Comparison of ENCODE assay signal across 12 mouse cellular contexts in genomic region chr9:115107430-115107829, GRCm38 (mm10).
DNase-seq lines count a peak whose midpoint lies in the region; ATAC-seq and TF ChIP-seq lines count a peak whose summit lies in the region.
"Had no signal": no experiment of that assay in that cellular context is flagged by ENCODE, and none has a peak within 500 bp of the region (broad histone marks: within the 10 kb centered on the region; RNA-seq: fewer than 3 reads in every experiment).

No protein-coding gene starts in this region.

- peak; percentile 13 for DNase-seq in left cerebral cortex, postnatal 4 days
- DNase-seq in left cerebral cortex, adult 11 months (ENCODE audit: low spot score) = no peak
- peak; percentile 25 for DNase-seq in adrenal gland, postnatal 25 days
- DNase-seq in hindbrain, postnatal 0 days (ENCODE audit: low spot score) = peak; percentile 69
- DNase-seq in layer of hippocampus, postnatal 36 days = no peak
- no peak for DNase-seq in thymus, postnatal 25 days
- DNase-seq: liver, embryonic 13.5 days; thymus, postnatal 14 days had no signal

- ATAC-seq in hindbrain, postnatal 0 days = peak; percentile 87
- peak; percentile 73; the same call in 1 of the 2 replicates for ATAC-seq in midbrain, embryonic 16.5 days
- no peak for ATAC-seq in inflammation-experienced regulatory T-cells, adult 6 months

- H3K9ac ChIP-seq in hindbrain, postnatal 0 days (replicated peaks; ENCODE audit: low read length) = no peak overlapping the region
- peak overlapping the region; percentile 16; the same call in 1 of the 2 replicates for H3K9ac ChIP-seq in midbrain, embryonic 16.5 days (ENCODE audit: low read depth, low read length)
- H3K9ac ChIP-seq: heart, embryonic 13.5 days; liver, embryonic 13.5 days had no signal

- H3K4me3 ChIP-seq in hindbrain, postnatal 0 days (ENCODE audit: low read length) = no peak overlapping the region
- no peak overlapping the region for H3K4me3 ChIP-seq in midbrain, embryonic 16.5 days (ENCODE audit: low read depth, low read length)
- H3K4me3 ChIP-seq: heart, embryonic 13.5 days; layer of hippocampus, adult 2 months; liver, embryonic 13.5 days had no signal

- no peaks in the 10 kb centered on the region for H3K27me3 ChIP-seq in hindbrain, postnatal 0 days (ENCODE audit: insufficient read depth, low read length)
- no peaks in the 10 kb centered on the region for H3K27me3 ChIP-seq in midbrain, embryonic 16.5 days (ENCODE audit: control insufficient read depth, insufficient read depth, low read depth, low read length)
- H3K27me3 ChIP-seq: heart, embryonic 13.5 days; liver, embryonic 13.5 days had no signal

- peak overlapping the region; percentile 62; the same call in 1 of the 2 replicates for H3K27ac ChIP-seq in hindbrain, postnatal 0 days
- H3K27ac ChIP-seq in midbrain, embryonic 16.5 days (ENCODE audit: low read length) = peak overlapping the region; percentile 18; the same call in 1 of the 2 replicates
- H3K27ac ChIP-seq: heart, embryonic 13.5 days; layer of hippocampus, adult 2 months; liver, embryonic 13.5 days had no signal

- intact Hi-C loops in left cerebral cortex, postnatal 4 days (cut with DNase I) = no loop called here

- H3K4me2 ChIP-seq in hindbrain, postnatal 0 days (ENCODE audit: low read depth, low read length) = 0 out of 2 replicates have a peak overlapping the region, but pooled peaks have one; percentile 16
- peak overlapping the region; percentile 22 for H3K4me2 ChIP-seq in midbrain, embryonic 16.5 days (ENCODE audit: low read length)
- H3K4me2 ChIP-seq: heart, embryonic 13.5 days; liver, embryonic 13.5 days had no signal

- no peaks in the 10 kb centered on the region for H3K9me3 ChIP-seq in hindbrain, postnatal 0 days (ENCODE audit: low read length)
- no peaks in the 10 kb centered on the region for H3K9me3 ChIP-seq in midbrain, embryonic 16.5 days (replicated peaks; ENCODE audit: control insufficient read depth, low read length, poor library complexity, severe bottlenecking)
- H3K9me3 ChIP-seq: heart, embryonic 13.5 days; liver, embryonic 13.5 days had no signal

- TF ChIP-seq CTCF in hindbrain, postnatal 0 days (IDR thresholded peaks at IDR 0.05; ENCODE audit: low read depth) = no peak

- 24% methylated on average over 7 of the region's 7 CpGs for WGBS in hindbrain, postnatal 0 days
- 51% methylated on average over 7 of the region's 7 CpGs for WGBS in midbrain, embryonic 16.5 days

- H3K4me1 ChIP-seq in hindbrain, postnatal 0 days (ENCODE audit: insufficient read depth, low read length) = 0 out of 2 replicates have a peak, but pooled peaks cover 5% of the 10 kb centered on the region
- H3K4me1 ChIP-seq in midbrain, embryonic 16.5 days (ENCODE audit: control insufficient read depth, insufficient read depth, low read length) = no peaks in the 10 kb centered on the region
- H3K4me1 ChIP-seq: liver, embryonic 13.5 days had no signal

- no peaks in the 10 kb centered on the region for H3K36me3 ChIP-seq in hindbrain, postnatal 0 days (ENCODE audit: insufficient read depth, low read length)
- H3K36me3 ChIP-seq in midbrain, embryonic 16.5 days (ENCODE audit: control insufficient read depth, insufficient read depth, low read length) = no peaks in the 10 kb centered on the region
- H3K36me3 ChIP-seq: liver, embryonic 13.5 days had no signal

Comparison
In these comparisons a context has a peak if more than half of its experiments do, and no peak if none do; other contexts are left out.
1. DNase-seq: peak in left cerebral cortex, postnatal 4 days (single experiment), adrenal gland, postnatal 25 days (single experiment) and hindbrain, postnatal 0 days (single experiment); none in left cerebral cortex, adult 11 months (single experiment), layer of hippocampus, postnatal 36 days (0 of 2) and thymus, postnatal 25 days (single experiment).